Mouse (Mus musculus): ENCODE measurements at regions not wholly inside any gene's neighbourhood (a gene's known extent, or its start where the extent isn't known, plus 50 kb on each side); places are given as distances from the start of the nearest gene placed in this dataset.
A peak's percentile ranks its signal among the peaks of the same experiment; 100 is the strongest.

DNA sequence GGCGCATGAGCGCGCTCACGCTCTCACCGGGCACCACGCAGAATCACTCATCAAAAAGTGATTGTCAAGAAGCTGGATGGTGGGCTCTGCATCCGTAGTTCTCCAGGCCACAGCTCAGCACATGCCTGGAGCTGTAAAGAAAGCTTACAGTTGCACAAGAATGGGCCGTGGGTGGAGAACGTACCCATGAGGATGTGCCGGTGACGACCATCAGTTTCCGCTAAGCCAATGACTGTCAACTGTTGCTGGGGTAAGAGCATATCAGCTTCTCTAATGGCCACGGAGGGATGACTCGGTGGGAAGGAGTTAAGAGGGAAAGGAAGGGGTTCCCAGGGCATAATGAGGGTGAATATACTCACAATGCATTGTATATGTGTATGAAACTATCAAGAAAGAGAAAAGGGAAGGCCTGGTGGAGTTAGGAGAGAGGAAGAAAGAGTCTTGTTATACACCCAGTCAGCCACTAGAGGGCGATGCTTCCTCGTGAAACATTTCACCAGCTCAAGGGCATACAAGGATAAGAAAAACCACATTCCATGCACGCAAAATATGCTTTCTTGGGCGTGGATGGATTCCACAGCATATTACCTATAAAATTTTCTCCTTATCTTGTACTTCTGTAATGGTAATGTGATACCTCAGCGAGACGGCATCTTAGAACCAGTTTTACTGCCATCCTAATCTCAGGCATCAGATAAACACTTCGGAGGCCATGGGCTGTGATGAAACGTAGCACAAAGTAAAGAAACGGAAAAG, 50.4 kb upstream of the Plet1 start:
- peak; percentile 74 for ATAC-seq (ENCODE audit: low FRiP score, low TSS enrichment)

More for the DNA sequence above, 50.4 kb upstream of the Plet1 start:
- Histone ChIP-seq H3K4me1 (replicated peaks; ENCODE audit: control insufficient read depth, insufficient read depth) (0 out of 2 replicates have a peak, but pooled peaks cover under 1% of the 10 kb centered on the region), H3K4me3 (ENCODE audit: low read depth, low read length) (no peak overlapping the region), H3K27me3 (ENCODE audit: control insufficient read depth, insufficient read depth, low read length) (no peaks in the 10 kb centered on the region), H3K4me2 (replicated peaks; ENCODE audit: low read depth) (no peak overlapping the region), H3K27ac (replicated peaks) (no peak overlapping the region), H3K9ac (ENCODE audit: low read length) (no peak overlapping the region), H3K36me3 (ENCODE audit: control insufficient read depth, insufficient read depth, low read length) (no peaks in the 10 kb centered on the region), H3K9me3 (ENCODE audit: control insufficient read depth, low read length) (no peaks in the 10 kb centered on the region)
- peak; percentile 70 for DNase-seq (ENCODE audit: low spot score)
- TF ChIP-seq EP300 (optimal IDR thresholded peaks at IDR 0.05) = no peak
- peak; percentile 96 for TF ChIP-seq CTCF (IDR thresholded peaks at IDR 0.05; ENCODE audit: low read depth)
- WGBS = 46% methylated on average over 23 of the region's 23 CpGs
